In the genomic region with DNA sequence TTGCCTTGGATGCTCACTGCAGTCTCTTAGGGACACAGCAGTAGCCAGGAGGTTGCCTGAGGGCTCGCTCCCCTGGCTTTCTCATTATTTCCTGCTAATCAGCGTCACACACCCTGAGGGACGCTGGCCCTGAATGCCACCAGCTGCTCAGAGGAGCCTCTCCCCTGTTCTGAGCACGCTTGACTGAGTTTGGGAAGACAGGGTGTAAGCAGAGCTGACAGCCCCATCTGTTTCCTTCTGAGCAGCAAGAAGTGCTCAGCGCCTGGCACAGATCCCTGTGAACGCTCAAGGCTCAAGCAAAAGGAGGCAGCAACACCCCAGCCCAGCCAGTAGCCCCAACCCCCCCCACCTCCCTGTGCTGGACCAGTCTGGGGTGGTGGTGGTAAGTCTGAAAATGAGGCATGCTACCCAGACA, we compare ENCODE assay signal across 10 mouse cellular contexts. TPM values are rescaled to one million over a fixed set of nuclear protein-coding genes. Genes with fewer than 3 reads are reported as not detected.
DNase-seq lines count a peak whose midpoint lies in the region; ATAC-seq and TF ChIP-seq lines count a peak whose summit lies in the region.
"Had no signal": no experiment of that assay in that cellular context is flagged by ENCODE, and none has a peak within 500 bp of the region (broad histone marks: within the 10 kb centered on the region; RNA-seq: fewer than 3 reads in every experiment).

No protein-coding gene starts in this region.

- no peak overlapping the region for H3K9ac ChIP-seq in forebrain, postnatal 0 days
- H3K9ac ChIP-seq in kidney, embryonic 15.5 days, result no peak overlapping the region
- H3K9ac ChIP-seq: heart, embryonic 13.5 days had no signal

- 9% methylated on average over 6 of the region's 6 CpGs for WGBS in forebrain, postnatal 0 days
- 7% methylated on average over 6 of the region's 6 CpGs for WGBS in kidney, embryonic 15.5 days

- H3K36me3 ChIP-seq in forebrain, postnatal 0 days (ENCODE audit: insufficient read depth), result no peaks in the 10 kb centered on the region
- no peaks in the 10 kb centered on the region for H3K36me3 ChIP-seq in kidney, embryonic 15.5 days
- H3K36me3 ChIP-seq: heart, embryonic 13.5 days had no signal

- H3K27me3 ChIP-seq in forebrain, postnatal 0 days (ENCODE audit: insufficient read depth, low read length), result no peaks in the 10 kb centered on the region
- H3K27me3 ChIP-seq in kidney, embryonic 15.5 days, result no peaks in the 10 kb centered on the region

- no peak overlapping the region for H3K4me2 ChIP-seq in forebrain, postnatal 0 days (ENCODE audit: low read depth)
- H3K4me2 ChIP-seq in kidney, embryonic 15.5 days, result no peak overlapping the region
- H3K4me2 ChIP-seq: heart, embryonic 13.5 days had no signal

- peak overlapping the region; percentile 72 for H3K27ac ChIP-seq in forebrain, postnatal 0 days (ENCODE audit: low read depth, low read length)
- 0 out of 2 replicates have a peak overlapping the region, but pooled peaks have one; percentile 5 for H3K27ac ChIP-seq in kidney, embryonic 15.5 days
- H3K27ac ChIP-seq: heart, embryonic 13.5 days had no signal

- no peak for TF ChIP-seq CTCF in forebrain, postnatal 0 days (IDR thresholded peaks at IDR 0.05; ENCODE audit: low read depth)

- DNase-seq in MN1 (ENCODE audit: low spot score), result peak; percentile 70
- peak; percentile 93 to 97 for DNase-seq in cerebellum, adult 18-20 months
- DNase-seq in forebrain, postnatal 0 days, result peak; percentile 88
- peak; percentile 53 for DNase-seq in lung, postnatal 10 days
- DNase-seq in right cerebral cortex, postnatal 25 days, result peak; percentile 83
- DNase-seq in urinary bladder, postnatal 25 days (ENCODE audit: low spot score), result no peak

- ATAC-seq in forebrain, postnatal 0 days, result peak; percentile 94
- ATAC-seq in kidney, embryonic 15.5 days (replicated peaks; ENCODE audit: low FRiP score), result peak; percentile 69
- ATAC-seq in megakaryocyte-erythroid progenitor cell, adult 5-6 weeks (replicated peaks; ENCODE audit: low FRiP score, low TSS enrichment, poor library complexity, severe bottlenecking), result no peak

- H3K4me3 ChIP-seq in forebrain, postnatal 0 days (ENCODE audit: low read depth, low read length), result no peak overlapping the region
- no peak overlapping the region for H3K4me3 ChIP-seq in kidney, embryonic 15.5 days (replicated peaks)
- H3K4me3 ChIP-seq: heart, embryonic 13.5 days; myocyte had no signal

- H3K4me1 ChIP-seq in forebrain, postnatal 0 days (ENCODE audit: insufficient read depth), result peaks cover 18% of the 10 kb centered on the region
- peaks cover 16% of the 10 kb centered on the region for H3K4me1 ChIP-seq in kidney, embryonic 15.5 days
- H3K4me1 ChIP-seq: heart, embryonic 13.5 days had no signal

- no peaks in the 10 kb centered on the region for H3K9me3 ChIP-seq in forebrain, postnatal 0 days (ENCODE audit: low read length)
- no peaks in the 10 kb centered on the region for H3K9me3 ChIP-seq in kidney, embryonic 15.5 days (replicated peaks)
- H3K9me3 ChIP-seq: heart, embryonic 13.5 days had no signal

RNA-seq across cellular contexts. Expression of a gene that starts 59.2 kb away (rescaled TPM):
- total RNA-seq in forebrain, postnatal 0 days (2014; rRNA removed), result 35.6 and 60.8 TPM in 2 replicates
- polyA plus RNA-seq in forebrain, postnatal 0 days (2015; fragmentation: Nextera tagmentation; extraction: Ambion mirVana), result 5.0 and 11.7 TPM in 2 replicates
- polyA plus RNA-seq in kidney, embryonic 15.5 days (2015; fragmentation: Nextera tagmentation; extraction: Ambion mirVana), result 5.4 and 6.0 TPM in 2 replicates
- 0.39 and 0.74 TPM in 2 replicates for total RNA-seq in megakaryocyte-erythroid progenitor cell, adult 5-6 weeks (2014; fragmentation: Nextera tagmentation)
- total RNA-seq in megakaryocyte-erythroid progenitor cell, adult 5-6 weeks (2017), result 1.1 and 1.5 TPM in 2 replicates
- polyA plus RNA-seq: myocyte had no signal

Comparison
In these comparisons a context has a peak if more than half of its experiments do, and no peak if none do; other contexts are left out.
1. RNA of a gene that starts 59.2 kb away (total RNA-seq): 35.6 to 60.8 TPM in forebrain, postnatal 0 days; 0.39 to 1.5 TPM in megakaryocyte-erythroid progenitor cell, adult 5-6 weeks; every median in the first group is over 10 times any median in the second.